Mouse (Mus musculus): ENCODE measurements around the gene BC025920.

DNA sequence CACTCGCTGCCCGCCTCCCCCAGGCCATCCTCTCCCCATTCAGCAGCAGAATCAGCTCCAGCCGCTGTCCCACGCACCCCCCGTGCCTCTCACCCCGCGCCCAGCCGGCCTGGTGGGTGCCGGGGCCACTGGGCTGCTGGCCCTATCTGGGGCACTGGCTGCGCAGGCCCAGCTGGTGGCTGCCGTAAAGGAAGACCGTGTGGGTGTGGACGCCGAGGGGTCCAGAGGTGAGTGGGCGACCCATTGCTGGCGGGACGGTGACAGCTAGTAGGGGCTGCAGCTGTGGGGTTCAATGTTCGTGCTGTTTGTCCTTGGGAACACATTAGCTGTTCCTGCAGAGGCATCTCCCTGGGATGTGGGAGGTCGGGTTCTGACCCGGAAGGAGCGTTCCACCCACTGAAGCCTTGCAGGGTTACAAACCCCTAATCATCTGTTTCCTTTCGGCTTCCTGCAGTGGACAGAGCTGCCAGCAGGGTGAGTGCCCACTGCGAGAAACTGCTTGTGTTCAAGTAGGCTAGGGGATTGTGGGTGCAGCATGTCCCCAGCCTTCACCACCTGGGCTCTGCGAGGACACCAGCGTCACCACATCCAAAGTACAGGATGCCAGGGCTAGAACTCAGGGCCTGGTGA, 25.5 kb upstream of the BC025920 start:
- TF ChIP-seq GATA1 (IDR thresholded peaks at IDR 0.05; ENCODE audit: borderline replicate concordance, low read length) (no peak), FLI1 (IDR thresholded peaks at IDR 0.05; ENCODE audit: low read length) (no peak)

Measured in megakaryocyte, embryonic 14.5 days (primary cell).